Mouse (Mus musculus): ENCODE measurements around the gene Muc4.

DNA sequence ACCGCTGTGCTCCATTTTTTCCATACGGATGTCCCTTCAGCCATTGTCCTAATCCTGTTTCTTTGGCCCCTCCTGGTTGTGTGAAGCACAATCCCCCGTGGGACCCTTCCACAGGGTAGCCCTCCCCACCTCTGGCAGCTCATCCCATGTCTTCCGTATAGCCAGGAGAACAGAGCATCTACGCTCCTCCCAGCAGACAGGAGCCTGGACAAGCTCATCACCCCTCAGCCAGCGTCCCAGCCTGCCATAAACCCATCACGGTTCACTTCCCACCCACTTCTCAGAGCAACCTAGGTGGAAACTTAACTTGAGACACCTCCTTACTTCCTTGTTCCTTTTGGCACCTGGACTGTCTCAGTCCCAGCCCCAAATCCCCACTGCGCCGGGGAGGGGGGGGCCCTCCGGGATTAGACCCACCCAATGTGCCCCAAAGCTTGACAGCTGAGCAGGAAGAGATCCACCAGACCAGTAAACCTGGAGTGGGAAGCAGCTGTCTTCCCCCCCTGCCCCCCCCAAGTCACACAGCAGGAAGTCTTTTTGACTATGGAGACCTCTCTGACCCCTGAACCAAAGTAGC lies 27.1 kb upstream of the Muc4 start:
- TF ChIP-seq GATA1 (IDR thresholded peaks at IDR 0.05; ENCODE audit: borderline replicate concordance, low read length) (no peak), FLI1 (IDR thresholded peaks at IDR 0.05; ENCODE audit: low read length) (no peak)
